Mouse (Mus musculus) G1E (cell line): ENCODE data around the gene Spats1. TPM values are rescaled to one million over a fixed set of nuclear protein-coding genes. Genes with fewer than 3 reads are reported as not detected.

Experiments
- ATAC-seq: 2 replicates; pipeline ENCODE4 v1.8.0; 2016; ENCODE audit warnings: mild to moderate bottlenecking; ENCODE audit not compliant: insufficient number of reproducible peaks, poor library complexity, low FRiP score, severe bottlenecking; ENCODE audit errors: extremely low read depth
- DNase-seq: peaks from one replicate; pipeline ENCODE4 v3.0.0; 2012; ENCODE audit warnings: low spot score
- H3K27me3 ChIP-seq: 2 replicates; pipeline ENCODE4 v1.6.1; 2012; ENCODE audit warnings: mild to moderate bottlenecking, low read length, inconsistent platforms; ENCODE audit not compliant: insufficient read depth
- H3K36me3 ChIP-seq: replicated peaks from 2 replicates; pipeline ENCODE3; 2012; ENCODE audit warnings: mild to moderate bottlenecking, inconsistent platforms
- H3K4me1 ChIP-seq: 2 replicates; pipeline ENCODE4 v1.6.1; 2012; ENCODE audit warnings: low read depth, low read length, inconsistent platforms, mixed read lengths; ENCODE audit not compliant: insufficient read depth
- H3K4me3 ChIP-seq: 2 replicates; pipeline ENCODE4 v1.5.1; 2012; ENCODE audit warnings: low read depth, mild to moderate bottlenecking, inconsistent platforms, low read length, moderate library complexity, mixed read lengths
- H3K9me3 ChIP-seq: replicated peaks from 2 replicates; pipeline ENCODE4 v1.6.1; 2012; ENCODE audit warnings: inconsistent platforms
- CTCF ChIP-seq: IDR thresholded peaks from 2 replicates; pipeline ENCODE4 v1.5.1; 2012; ENCODE audit warnings: low read depth, low read length, inconsistent platforms, mixed read lengths
- GATA1 ChIP-seq: IDR thresholded peaks from 2 replicates; pipeline ENCODE4 v1.6.1; 2012; ENCODE audit warnings: borderline replicate concordance, low read length, inconsistent platforms, mixed read lengths
- GATA2 ChIP-seq: IDR thresholded peaks from 2 replicates; pipeline ENCODE4 v1.6.1; 2012; ENCODE audit warnings: low read depth, low read length, inconsistent platforms, borderline replicate concordance
- POLR2AphosphoS5 ChIP-seq: IDR thresholded peaks from 2 replicates; pipeline ENCODE4 v1.6.1; 2012; ENCODE audit warnings: low read depth, low read length, inconsistent platforms; ENCODE audit not compliant: insufficient replicate concordance
- TAL1 ChIP-seq: conservative IDR thresholded peaks from 2 replicates; pipeline ENCODE4 v1.6.1; 2012; ENCODE audit warnings: low read depth, low read length, inconsistent platforms, mixed read lengths
- polyA plus RNA-seq: library from polyadenylated mRNA; stranded (reverse); fragments of >175 nt; gene quantifications from 2 replicates; pipeline ENCODE4 v1.2.3, GENCODE M21; 2012
- total RNA-seq, 2 experiments: library from RNA; stranded (forward) in 1 of 2; stranded (reverse) in 1 of 2; fragments of 200-1000 nt in 1 of 2; fragments of >200 nt in 1 of 2; fragmentation: Nextera tagmentation in 1 of 2; gene quantifications; 2 replicates each; pipeline ENCODE4 v1.2.3; 2014 to 2017

Gene Spats1
- total and polyA plus RNA-seq, 3 experiments = 0.11 TPM; not detected in 2

- Histone ChIP-seq H3K4me1 (peaks cover 9% of the 10 kb centered on the region), H3K36me3 (peaks cover 82% of the 10 kb centered on the region), H3K27me3 (no peaks in the 10 kb centered on the region), H3K4me3 (no peak overlapping the region), H3K9me3 (no peaks in the 10 kb centered on the region)
- DNase-seq (no peak), ATAC-seq (no peak)
- TF ChIP-seq POLR2AphosphoS5 (no peak), GATA1 (no peak), GATA2 (no peak), CTCF (no peak), TAL1 (no peak)
Measured at GRCm38 (mm10) chr17:45517549-45518215, 42.5 kb upstream of the Spats1 start.

- Histone ChIP-seq H3K4me1 (peaks cover 12% of the 10 kb centered on the region), H3K36me3 (peaks cover 85% of the 10 kb centered on the region), H3K4me3 (no peak overlapping the region), H3K9me3 (no peaks in the 10 kb centered on the region), H3K27me3 (no peaks in the 10 kb centered on the region)
- DNase-seq (no peak), ATAC-seq (no peak)
- TF ChIP-seq GATA1 = no peak
Measured at GRCm38 (mm10) chr17:45517135-45517534, 41.9 kb upstream of the Spats1 start.

GRCm38 (mm10) chr17:45516488-45516887, 41.3 kb upstream of the Spats1 start:
- H3K4me3 ChIP-seq = no peak overlapping the region
- TF ChIP-seq CTCF (peak; percentile 99), TAL1 (no peak)
- H3K9me3 ChIP-seq = no peaks in the 10 kb centered on the region
- DNase-seq (peak; percentile 29), ATAC-seq (peak; percentile 4; the same call in 1 of the 2 replicates)
- H3K27me3 ChIP-seq = no peaks in the 10 kb centered on the region
- peaks cover 90% of the 10 kb centered on the region for H3K36me3 ChIP-seq
- H3K4me1 ChIP-seq = peaks cover 12% of the 10 kb centered on the region

DNA sequence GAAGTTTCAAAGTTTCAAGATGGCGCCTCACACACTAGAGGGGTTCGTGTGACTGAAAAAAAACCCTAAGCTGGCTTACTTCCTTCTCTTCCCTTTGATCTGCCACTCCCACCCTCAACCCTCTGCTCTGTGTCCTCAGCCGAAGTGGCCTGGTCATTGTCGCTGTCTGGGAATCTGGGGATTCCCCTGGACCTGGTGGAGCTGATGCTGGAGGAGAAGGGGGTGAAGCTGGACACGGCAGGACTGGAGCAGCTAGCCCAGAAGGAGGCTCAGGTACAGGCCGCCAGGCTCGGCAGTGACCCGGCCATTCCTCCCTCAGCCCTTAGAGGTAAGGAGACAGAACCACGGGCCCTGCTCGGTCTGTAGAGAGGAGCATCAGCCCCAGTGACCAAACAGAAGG, 40.6 kb upstream of the Spats1 start:
- Histone ChIP-seq H3K36me3 (peaks cover 90% of the 10 kb centered on the region), H3K4me3 (no peak overlapping the region), H3K4me1 (peaks cover 12% of the 10 kb centered on the region), H3K27me3 (no peaks in the 10 kb centered on the region), H3K9me3 (no peaks in the 10 kb centered on the region)
- TF ChIP-seq CTCF (no peak), GATA1 (no peak), GATA2 (no peak), TAL1 (no peak), POLR2AphosphoS5 (no peak)
- no peak for ATAC-seq
- no peak for DNase-seq

- H3K4me1 ChIP-seq = peaks cover 11% of the 10 kb centered on the region
- H3K36me3 ChIP-seq = peaks cover 90% of the 10 kb centered on the region
- TF ChIP-seq GATA2 (no peak), CTCF (no peak), GATA1 (no peak), TAL1 (no peak), POLR2AphosphoS5 (no peak)
- no peak for DNase-seq
- no peak overlapping the region for H3K4me3 ChIP-seq
- no peak for ATAC-seq
- no peaks in the 10 kb centered on the region for H3K9me3 ChIP-seq
- no peaks in the 10 kb centered on the region for H3K27me3 ChIP-seq
Measured at GRCm38 (mm10) chr17:45515204-45515726, 40.0 kb upstream of the Spats1 start.

GRCm38 (mm10) chr17:45511757-45512156, 36.5 kb upstream of the Spats1 start:
- H3K27me3 ChIP-seq = no peaks in the 10 kb centered on the region
- no peaks in the 10 kb centered on the region for H3K9me3 ChIP-seq
- DNase-seq (no peak), ATAC-seq (no peak)
- no peak overlapping the region for H3K4me3 ChIP-seq
- peaks cover 23% of the 10 kb centered on the region for H3K4me1 ChIP-seq
- peaks cover 80% of the 10 kb centered on the region for H3K36me3 ChIP-seq
- TF ChIP-seq CTCF (no peak), POLR2AphosphoS5 (no peak), GATA1 (no peak), TAL1 (no peak), GATA2 (no peak)

GRCm38 (mm10) chr17:45510871-45511270, 35.7 kb upstream of the Spats1 start:
- H3K36me3 ChIP-seq = peaks cover 72% of the 10 kb centered on the region
- no peak for ATAC-seq
- TF ChIP-seq GATA2 = no peak
- no peak for TF ChIP-seq GATA1
- no peak for TF ChIP-seq CTCF
- TF ChIP-seq TAL1 = no peak
- TF ChIP-seq POLR2AphosphoS5 = no peak
- peaks cover 28% of the 10 kb centered on the region for H3K4me1 ChIP-seq
- H3K27me3 ChIP-seq = no peaks in the 10 kb centered on the region
- no peaks in the 10 kb centered on the region for H3K9me3 ChIP-seq
- DNase-seq = no peak
- no peak overlapping the region for H3K4me3 ChIP-seq
